Mouse (Mus musculus) ES-Bruce4 (cell line): ENCODE results near the gene Fam69a. TPM values are rescaled to one million over a fixed set of nuclear protein-coding genes. Genes with fewer than 3 reads are reported as not detected.
"Not testable (repeated sequence)": the region's sequence is repeated elsewhere in the genome, so short reads cannot be mapped to it uniquely, and the experiment has no call there.

ENCODE experiments used
- H3K27ac ChIP-seq: 2 replicates; pipeline ENCODE4 v1.5.1; 2012; ENCODE audit warnings: low read length, inconsistent platforms; ENCODE audit not compliant: insufficient read depth
- H3K27me3 ChIP-seq: 2 replicates; pipeline ENCODE4 v1.6.1; 2012; ENCODE audit warnings: mild to moderate bottlenecking, low read length, inconsistent platforms; ENCODE audit not compliant: control insufficient read depth, poor library complexity, insufficient read depth, severe bottlenecking
- H3K36me3 ChIP-seq: 2 replicates; pipeline ENCODE4 v1.6.1; 2012; ENCODE audit warnings: inconsistent platforms, mild to moderate bottlenecking, low read length, moderate library complexity; ENCODE audit not compliant: control insufficient read depth, poor library complexity, insufficient read depth, severe bottlenecking
- H3K4me1 ChIP-seq: one replicate; pipeline ENCODE4 v1.8.1; 2011; ENCODE audit warnings: low read length; ENCODE audit not compliant: control insufficient read depth, insufficient read depth
- H3K4me3 ChIP-seq: 2 replicates; pipeline ENCODE4 v1.5.1; 2011; ENCODE audit warnings: low read depth, mild to moderate bottlenecking, low read length
- H3K9ac ChIP-seq: 2 replicates; pipeline ENCODE4 v1.6.1; 2012; ENCODE audit warnings: low read depth, mild to moderate bottlenecking, inconsistent platforms; ENCODE audit not compliant: poor library complexity, severe bottlenecking
- H3K9me3 ChIP-seq: replicated peaks from 2 replicates; pipeline ENCODE4 v1.6.1; 2012; ENCODE audit warnings: mild to moderate bottlenecking, low read length, inconsistent platforms; ENCODE audit not compliant: control insufficient read depth, poor library complexity, insufficient read depth, severe bottlenecking
- CTCF ChIP-seq: IDR thresholded peaks from one replicate; pipeline ENCODE4 v1.8.1; 2011; ENCODE audit warnings: low read depth, low read length
- EP300 ChIP-seq: IDR thresholded peaks from 2 replicates; pipeline ENCODE4 v1.6.1; 2011; ENCODE audit warnings: low read depth, low read length; ENCODE audit not compliant: insufficient read depth
- POLR2A ChIP-seq: IDR thresholded peaks from one replicate; pipeline ENCODE4 v1.8.1; 2011; ENCODE audit warnings: low read length; ENCODE audit not compliant: insufficient read depth
- polyA plus RNA-seq: library from polyadenylated mRNA; stranded (reverse); fragments of >200 nt; gene quantifications from 2 replicates; pipeline ENCODE4 v1.2.4, GENCODE M21; 2011; ENCODE audit warnings: low read depth; ENCODE audit not compliant: missing spikeins, insufficient read depth, insufficient read length

Gene Fam69a
- polyA plus RNA-seq, 1 experiment, result 7.8 TPM

- Histone ChIP-seq H3K36me3 (peaks cover 2% of the 10 kb centered on the region), H3K9ac (no peak overlapping the region), H3K4me1 (no peaks in the 10 kb centered on the region), H3K27me3 (no peaks in the 10 kb centered on the region), H3K4me3 (no peak overlapping the region), H3K9me3 (no peaks in the 10 kb centered on the region), H3K27ac (no peak overlapping the region)
- TF ChIP-seq CTCF, result no peak
- no peak for TF ChIP-seq EP300
- TF ChIP-seq POLR2A, result no peak
These were observed 90.6 kb downstream of the Fam69a start for GRCm38 (mm10) chr5:107896265-107896664.

DNA sequence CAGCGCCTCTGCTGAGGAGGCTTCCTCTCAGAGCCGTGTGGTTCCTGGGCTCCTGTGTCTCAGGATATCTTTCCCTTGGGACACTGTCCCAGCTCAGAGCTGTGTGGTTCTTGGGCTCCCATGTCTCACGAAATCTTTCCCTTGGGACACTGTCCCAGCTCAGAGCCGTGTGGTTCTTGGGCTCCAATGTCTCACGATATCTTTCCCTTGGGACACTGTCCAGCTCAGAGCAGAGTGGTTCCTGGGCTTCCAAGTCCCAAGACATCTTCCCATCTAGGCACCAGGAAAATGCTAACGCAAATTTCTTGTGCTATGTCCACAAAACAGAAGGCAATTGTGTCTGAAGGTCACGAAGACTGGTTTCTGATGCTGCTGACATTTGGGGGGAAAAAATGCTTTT lies 92.2 kb downstream of the Fam69a start:
- H3K27ac ChIP-seq, result no peak overlapping the region
- no peak overlapping the region for H3K4me3 ChIP-seq
- H3K9me3 ChIP-seq, result no peaks in the 10 kb centered on the region
- peaks cover 2% of the 10 kb centered on the region for H3K4me1 ChIP-seq
- H3K36me3 ChIP-seq, result no peaks in the 10 kb centered on the region
- TF ChIP-seq CTCF, result no peak
- TF ChIP-seq POLR2A, result no peak
- TF ChIP-seq EP300, result no peak
- H3K27me3 ChIP-seq, result no peaks in the 10 kb centered on the region
- H3K9ac ChIP-seq, result no peak overlapping the region

- H3K9ac ChIP-seq, H3K9me3 ChIP-seq, H3K27me3 ChIP-seq, H3K4me1 ChIP-seq, H3K4me3 ChIP-seq, H3K27ac ChIP-seq, H3K36me3 ChIP-seq: not testable (repeated sequence)
These were observed 95.4 kb downstream of the Fam69a start for GRCm38 (mm10) chr5:107891515-107891914.

DNA sequence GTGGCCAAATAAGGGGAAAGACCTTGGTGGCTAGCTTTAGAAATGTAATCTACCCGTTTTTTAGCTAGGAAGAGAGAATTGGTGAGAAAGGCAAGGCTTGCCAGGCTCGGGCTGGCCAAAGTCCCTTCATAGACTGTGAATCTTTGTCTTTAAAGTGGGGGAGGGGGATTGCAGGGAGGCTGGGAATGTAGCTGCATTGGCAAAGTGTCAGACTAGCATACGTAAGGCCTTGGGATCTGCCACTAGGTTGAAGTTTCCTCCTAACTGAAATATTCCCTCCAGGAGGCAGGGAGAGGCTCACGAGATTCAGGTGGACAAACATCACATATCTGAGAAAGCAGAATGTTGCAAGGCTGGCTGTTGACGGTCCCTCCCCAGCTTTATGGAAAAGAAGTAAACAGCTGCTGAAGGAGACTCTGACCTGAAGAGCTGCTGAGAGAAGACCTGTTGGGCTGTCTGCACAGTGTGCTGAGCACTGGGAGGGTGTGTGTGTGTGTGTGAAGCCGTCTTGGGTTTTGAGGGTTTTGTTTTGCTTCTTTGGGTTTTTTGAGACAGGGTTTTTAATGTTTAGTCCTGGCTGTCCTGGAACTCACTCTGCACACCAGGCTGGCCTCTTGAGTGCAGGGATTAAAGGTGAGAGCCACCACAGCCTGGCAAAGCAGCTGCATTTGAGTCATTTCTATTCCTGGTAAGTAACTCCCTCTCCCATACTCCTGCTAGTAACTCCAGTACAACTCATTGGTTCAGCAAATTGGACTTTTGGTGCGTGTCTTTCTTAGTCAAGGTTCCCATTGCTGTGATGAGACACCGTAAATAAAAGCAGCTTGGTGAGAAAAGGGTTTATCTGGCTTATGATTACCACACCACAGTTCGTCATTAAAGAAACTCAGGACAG lies 96.6 kb downstream of the Fam69a start:
- no peak overlapping the region for H3K9ac ChIP-seq
- H3K4me1 ChIP-seq, result peaks cover 2% of the 10 kb centered on the region
- TF ChIP-seq EP300, result no peak
- no peak for TF ChIP-seq CTCF
- no peak for TF ChIP-seq POLR2A
- no peak overlapping the region for H3K27ac ChIP-seq
- no peak overlapping the region for H3K4me3 ChIP-seq
- H3K27me3 ChIP-seq, result no peaks in the 10 kb centered on the region
- H3K36me3 ChIP-seq, result no peaks in the 10 kb centered on the region
- H3K9me3 ChIP-seq, result no peaks in the 10 kb centered on the region

- Histone ChIP-seq H3K4me3 (no peak overlapping the region), H3K36me3 (no peaks in the 10 kb centered on the region), H3K9ac (no peak overlapping the region), H3K4me1 (no peaks in the 10 kb centered on the region), H3K9me3 (no peaks in the 10 kb centered on the region), H3K27me3 (no peaks in the 10 kb centered on the region), H3K27ac (no peak overlapping the region)
- TF ChIP-seq EP300 (no peak), CTCF (no peak), POLR2A (no peak)
These were observed 106.2 kb downstream of the Fam69a start for GRCm38 (mm10) chr5:107880710-107881109.

DNA sequence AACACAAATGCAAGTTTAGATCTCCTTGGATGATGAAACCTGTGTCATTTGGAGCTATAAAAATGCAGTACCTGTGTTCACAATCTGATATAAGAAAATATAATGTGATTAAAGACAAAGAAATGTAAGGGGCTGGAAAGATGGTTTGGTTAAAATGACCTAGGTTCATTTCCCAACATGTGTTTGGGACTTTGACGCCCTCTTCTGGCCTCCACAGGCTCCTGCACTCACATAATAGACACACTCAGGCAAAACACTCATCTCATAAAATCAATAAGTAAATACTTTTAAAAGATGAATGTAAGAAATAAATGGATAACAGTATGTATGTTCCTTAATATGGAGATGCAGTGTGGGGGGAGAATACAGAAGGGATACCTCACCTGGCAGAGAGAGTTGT lies 109.8 kb downstream of the Fam69a start:
- H3K9me3 ChIP-seq, result no peaks in the 10 kb centered on the region
- no peak overlapping the region for H3K27ac ChIP-seq
- H3K9ac ChIP-seq, result no peak overlapping the region
- no peaks in the 10 kb centered on the region for H3K36me3 ChIP-seq
- H3K4me3 ChIP-seq, result no peak overlapping the region
- TF ChIP-seq CTCF, result peak; percentile 3
- TF ChIP-seq EP300, result no peak
- no peaks in the 10 kb centered on the region; the same call in 1 of the 2 replicates for H3K27me3 ChIP-seq
- no peaks in the 10 kb centered on the region for H3K4me1 ChIP-seq
